In the genomic region with DNA sequence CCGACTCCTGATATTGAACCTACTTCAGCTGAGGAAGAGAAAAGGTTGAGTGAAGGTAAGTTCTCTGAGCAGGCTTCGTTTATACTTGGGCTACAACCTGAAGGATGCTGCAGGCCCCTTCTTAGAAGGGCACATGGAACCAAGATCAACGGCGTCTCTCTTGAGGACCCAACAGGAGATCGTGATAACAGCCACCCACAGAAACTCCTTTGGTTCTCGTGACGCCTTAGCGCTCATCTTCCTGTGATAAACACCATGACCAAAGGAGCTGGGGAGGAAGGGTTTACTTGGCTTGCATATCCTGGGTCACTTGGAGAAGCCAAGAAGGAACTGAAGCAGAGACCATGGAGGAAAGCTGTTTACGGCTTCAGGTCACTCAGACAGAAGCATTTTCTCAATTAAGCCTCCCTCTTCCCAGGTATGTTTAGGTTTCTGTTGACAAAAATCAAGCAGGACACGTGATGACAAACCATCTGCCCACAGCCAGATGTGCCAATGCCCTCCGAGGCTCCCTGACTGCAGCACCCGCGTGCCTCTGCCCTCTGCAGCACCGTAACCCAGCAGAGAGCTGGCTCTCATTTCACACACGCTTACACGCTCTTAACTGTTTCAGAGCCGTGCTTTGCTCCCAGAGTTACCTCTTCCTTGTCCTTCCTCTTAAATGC, we compare ENCODE assay signal across 11 mouse cellular contexts. TPM values are rescaled to one million over a fixed set of nuclear protein-coding genes. Genes with fewer than 3 reads are reported as not detected.
DNase-seq lines count a peak whose midpoint lies in the region; ATAC-seq lines count a peak whose summit lies in the region.
"Had no signal": no experiment of that assay in that cellular context is flagged by ENCODE, and none has a peak within 500 bp of the region (broad histone marks: within the 10 kb centered on the region; RNA-seq: fewer than 3 reads in every experiment).

No protein-coding gene starts in this region.

- DNase-seq in hindbrain, embryonic 10.5 days (ENCODE audit: low spot score) = no peak
- DNase-seq in 416B (ENCODE audit: low read depth) = peak; percentile 36
- peak; percentile 70 for DNase-seq in CD4-positive helper T cell, adult 2 months (ENCODE audit: low read depth, low spot score)
- no peak for DNase-seq in spleen, postnatal 36 days (ENCODE audit: low spot score in 2 of 2)
- DNase-seq in layer of hippocampus, adult 9-10 months (ENCODE audit: low spot score) = no peak
- DNase-seq: adrenal gland, adult 2 months had no signal

- H3K9ac ChIP-seq in hindbrain, embryonic 13.5 days = no peak overlapping the region
- H3K9ac ChIP-seq in liver, embryonic 12.5 days = no peak overlapping the region
- H3K9ac ChIP-seq: limb, embryonic 12.5 days had no signal

- no peak overlapping the region for H3K4me3 ChIP-seq in hindbrain, embryonic 13.5 days
- no peak overlapping the region for H3K4me3 ChIP-seq in hindbrain, embryonic 10.5 days
- no peak overlapping the region for H3K4me3 ChIP-seq in liver, embryonic 12.5 days
- H3K4me3 ChIP-seq: limb, embryonic 12.5 days had no signal

- no peaks in the 10 kb centered on the region for H3K9me3 ChIP-seq in hindbrain, embryonic 13.5 days
- no peaks in the 10 kb centered on the region for H3K9me3 ChIP-seq in hindbrain, embryonic 10.5 days
- H3K9me3 ChIP-seq in liver, embryonic 12.5 days (replicated peaks) = no peaks in the 10 kb centered on the region
- H3K9me3 ChIP-seq: limb, embryonic 12.5 days had no signal

- H3K27me3 ChIP-seq in hindbrain, embryonic 13.5 days = no peaks in the 10 kb centered on the region
- H3K27me3 ChIP-seq in hindbrain, embryonic 10.5 days (ENCODE audit: insufficient read depth, poor library complexity, severe bottlenecking) = no peaks in the 10 kb centered on the region
- H3K27me3 ChIP-seq in liver, embryonic 12.5 days (replicated peaks) = no peaks in the 10 kb centered on the region
- H3K27me3 ChIP-seq: limb, embryonic 12.5 days had no signal

- H3K4me1 ChIP-seq in hindbrain, embryonic 13.5 days (replicated peaks) = peaks cover 59% of the 10 kb centered on the region
- H3K4me1 ChIP-seq in hindbrain, embryonic 10.5 days (replicated peaks) = peaks cover 28% of the 10 kb centered on the region
- H3K4me1 ChIP-seq in liver, embryonic 12.5 days = peaks cover 62% of the 10 kb centered on the region

- no peak for ATAC-seq in hindbrain, embryonic 13.5 days (ENCODE audit: low FRiP score)
- ATAC-seq in liver, embryonic 12.5 days = peak; percentile 53; the same call in 1 of the 2 replicates
- ATAC-seq: forebrain, embryonic 16.5 days had no signal

- peak overlapping the region; percentile 19; the same call in 1 of the 2 replicates for H3K27ac ChIP-seq in hindbrain, embryonic 13.5 days
- H3K27ac ChIP-seq in hindbrain, embryonic 10.5 days = no peak overlapping the region
- H3K27ac ChIP-seq in liver, embryonic 12.5 days = no peak overlapping the region
- H3K27ac ChIP-seq: limb, embryonic 12.5 days; macrophage had no signal

- WGBS in hindbrain, embryonic 13.5 days = 70% methylated on average over 17 of the region's 17 CpGs
- WGBS in hindbrain, embryonic 10.5 days = 81% methylated on average over 17 of the region's 17 CpGs
- WGBS in liver, embryonic 12.5 days (ENCODE audit: insufficient replicate concordance) = 30% methylated on average over 17 of the region's 17 CpGs

- no peaks in the 10 kb centered on the region for H3K36me3 ChIP-seq in hindbrain, embryonic 13.5 days
- H3K36me3 ChIP-seq in hindbrain, embryonic 10.5 days = no peaks in the 10 kb centered on the region
- H3K36me3 ChIP-seq in liver, embryonic 12.5 days = no peaks in the 10 kb centered on the region
- H3K36me3 ChIP-seq: limb, embryonic 12.5 days had no signal

- no peak overlapping the region for H3K4me2 ChIP-seq in hindbrain, embryonic 13.5 days
- H3K4me2 ChIP-seq in liver, embryonic 12.5 days = peak overlapping the region; percentile 3; the same call in 1 of the 2 replicates
- H3K4me2 ChIP-seq: limb, embryonic 12.5 days had no signal

RNA-seq across cellular contexts. Expression of a gene that starts 52.3 kb away (rescaled TPM):
- polyA plus RNA-seq in hindbrain, embryonic 13.5 days (2015; fragmentation: Nextera tagmentation; extraction: Ambion mirVana) = 14.3 and 16.5 TPM in 2 replicates
- 8.1 and 10.1 TPM in 2 replicates for polyA plus RNA-seq in hindbrain, embryonic 10.5 days (2016; fragmentation: Nextera tagmentation; extraction: Ambion mirVana)
- 7.0 and 7.1 TPM in 2 replicates for polyA plus RNA-seq in liver, embryonic 12.5 days (2016; fragmentation: Nextera tagmentation; extraction: Ambion mirVana)

Comparison
In these comparisons a context has a peak if more than half of its experiments do, and no peak if none do; other contexts are left out.
1. DNase-seq: peak in 416B (single experiment) and CD4-positive helper T cell, adult 2 months (single experiment); none in hindbrain, embryonic 10.5 days (single experiment), spleen, postnatal 36 days (0 of 2) and layer of hippocampus, adult 9-10 months (single experiment).